ENCODE assay signal across 8 mouse cellular contexts in the genomic region with DNA sequence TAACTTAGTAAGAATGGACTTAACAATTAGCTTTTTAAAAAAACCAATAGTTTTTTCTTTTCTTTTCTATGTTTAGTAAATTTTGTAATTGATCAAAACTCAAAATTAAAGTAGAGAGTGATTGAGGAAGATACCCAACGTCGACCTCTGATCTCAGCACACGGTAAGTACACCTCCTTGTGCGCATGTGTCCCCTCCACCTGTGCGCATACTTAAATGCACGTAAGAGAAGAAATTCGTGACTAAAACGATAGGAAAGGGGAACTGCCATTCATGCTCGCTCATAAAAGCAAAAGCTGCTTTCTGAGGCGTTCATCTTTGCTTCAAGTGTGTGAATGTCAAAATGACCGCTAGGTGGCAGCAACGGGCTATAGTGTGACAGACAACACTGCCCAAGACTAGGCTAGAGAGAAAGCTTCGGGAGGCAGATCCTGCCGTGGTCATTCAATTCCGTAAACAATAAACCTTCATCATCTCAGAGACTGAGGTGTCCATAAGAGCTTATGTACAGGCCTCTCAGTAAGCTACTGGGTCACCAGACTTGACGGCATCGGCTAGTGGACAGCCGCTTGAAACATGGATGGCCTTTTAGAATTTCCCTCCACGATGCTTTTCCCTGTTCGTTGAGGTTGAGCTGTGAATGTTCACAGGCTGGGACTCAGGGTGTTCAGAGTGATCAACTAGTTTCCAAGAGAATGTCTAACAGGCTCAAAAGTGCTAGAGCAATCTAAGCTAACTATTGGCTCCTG. TPM values are rescaled to one million over a fixed set of nuclear protein-coding genes. Genes with fewer than 3 reads are reported as not detected.
DNase-seq lines count a peak whose midpoint lies in the region; ATAC-seq and TF ChIP-seq lines count a peak whose summit lies in the region.

No protein-coding gene starts in this region.

- peak overlapping the region; percentile 52 for H3K4me2 ChIP-seq in forebrain, embryonic 13.5 days
- 0 out of 2 replicates have a peak overlapping the region, but pooled peaks have one; percentile 14 for H3K4me2 ChIP-seq in liver, embryonic 15.5 days
- H3K4me2 ChIP-seq in neural tube, embryonic 12.5 days (replicated peaks): peak overlapping the region; percentile 59
- H3K4me2 ChIP-seq in stomach, postnatal 0 days (replicated peaks; ENCODE audit: low read depth): peak overlapping the region; percentile 43

- peak; percentile 75 for DNase-seq in c-Kit-positive CD71-positive TER-119-positive erythroid progenitor cells, embryonic 14.5 days (ENCODE audit: low spot score)
- DNase-seq in heart, postnatal 10 days: peak; percentile 87 to 93
- DNase-seq in kidney, postnatal 4 days: peak; percentile 94
- peak; percentile 87 for DNase-seq in stomach, postnatal 0 days (ENCODE audit: low spot score)

- H3K36me3 ChIP-seq in E14TG2a.4 (ENCODE audit: insufficient read depth, low read length): no peaks in the 10 kb centered on the region
- no peaks in the 10 kb centered on the region for H3K36me3 ChIP-seq in forebrain, embryonic 13.5 days (ENCODE audit: poor library complexity, severe bottlenecking)
- H3K36me3 ChIP-seq in liver, embryonic 15.5 days (replicated peaks): no peaks in the 10 kb centered on the region
- no peaks in the 10 kb centered on the region for H3K36me3 ChIP-seq in neural tube, embryonic 12.5 days
- no peaks in the 10 kb centered on the region for H3K36me3 ChIP-seq in stomach, postnatal 0 days (ENCODE audit: control insufficient read depth, insufficient read depth, low read length)

- TF ChIP-seq CTCF in E14TG2a.4 (conservative IDR thresholded peaks at IDR 0.05; ENCODE audit: low read length): peak; percentile 56
- TF ChIP-seq CTCF in stomach, postnatal 0 days (IDR thresholded peaks at IDR 0.05; ENCODE audit: low read depth): peak; percentile 99

- peaks cover 7% of the 10 kb centered on the region for H3K27me3 ChIP-seq in E14TG2a.4 (ENCODE audit: insufficient read depth, low read length)
- H3K27me3 ChIP-seq in forebrain, embryonic 13.5 days: no peaks in the 10 kb centered on the region
- H3K27me3 ChIP-seq in liver, embryonic 15.5 days: no peaks in the 10 kb centered on the region
- H3K27me3 ChIP-seq in neural tube, embryonic 12.5 days (replicated peaks): no peaks in the 10 kb centered on the region; the same call in 1 of the 2 replicates
- H3K27me3 ChIP-seq in stomach, postnatal 0 days (ENCODE audit: control insufficient read depth, insufficient read depth, low read length): no peaks in the 10 kb centered on the region

- H3K9ac ChIP-seq in forebrain, embryonic 13.5 days: peak overlapping the region; percentile 45
- H3K9ac ChIP-seq in liver, embryonic 15.5 days: no peak overlapping the region
- peak overlapping the region; percentile 33; the same call in 1 of the 2 replicates for H3K9ac ChIP-seq in neural tube, embryonic 12.5 days
- H3K9ac ChIP-seq in stomach, postnatal 0 days (ENCODE audit: low read length): peak overlapping the region; percentile 35; the same call in 1 of the 2 replicates

- WGBS in forebrain, embryonic 13.5 days: 24% methylated on average over 20 of the region's 20 CpGs
- 26% methylated on average over 20 of the region's 20 CpGs for WGBS in liver, embryonic 15.5 days (ENCODE audit: insufficient replicate concordance)
- 28% methylated on average over 20 of the region's 20 CpGs for WGBS in neural tube, embryonic 12.5 days
- 24% methylated on average over 20 of the region's 20 CpGs for WGBS in stomach, postnatal 0 days

- H3K4me3 ChIP-seq in E14TG2a.4 (replicated peaks; ENCODE audit: low read length): no peak overlapping the region
- peak overlapping the region; percentile 20; the same call in 1 of the 2 replicates for H3K4me3 ChIP-seq in forebrain, embryonic 13.5 days
- H3K4me3 ChIP-seq in liver, embryonic 15.5 days (replicated peaks): no peak overlapping the region
- peak overlapping the region; percentile 16; the same call in 1 of the 2 replicates for H3K4me3 ChIP-seq in neural tube, embryonic 12.5 days
- H3K4me3 ChIP-seq in stomach, postnatal 0 days (ENCODE audit: low read depth, low read length): peak overlapping the region; percentile 19; the same call in 1 of the 2 replicates

- H3K4me1 ChIP-seq in E14TG2a.4 (replicated peaks; ENCODE audit: low read depth, low read length): peaks cover 23% of the 10 kb centered on the region
- no peaks in the 10 kb centered on the region for H3K4me1 ChIP-seq in forebrain, embryonic 13.5 days
- no peaks in the 10 kb centered on the region for H3K4me1 ChIP-seq in liver, embryonic 15.5 days (replicated peaks)
- H3K4me1 ChIP-seq in neural tube, embryonic 12.5 days: no peaks in the 10 kb centered on the region
- H3K4me1 ChIP-seq in stomach, postnatal 0 days (replicated peaks; ENCODE audit: control insufficient read depth, insufficient read depth): no peaks in the 10 kb centered on the region

- intact Hi-C loops in heart, postnatal 10 days (cut with DNase I): loop anchor here (1.0 to 10.0 kb wide), 3 partner anchors 207 to 707 kb away; no protein-coding TSS in a partner anchor

- peak; percentile 97 for ATAC-seq in forebrain, embryonic 13.5 days
- no peak; the same call in 1 of the 2 replicates for ATAC-seq in liver, embryonic 15.5 days (ENCODE audit: insufficient read depth)
- peak; percentile 93 for ATAC-seq in neural tube, embryonic 12.5 days (ENCODE audit: low FRiP score, low read depth)
- peak; percentile 90 for ATAC-seq in stomach, postnatal 0 days (ENCODE audit: low FRiP score, low TSS enrichment)

- no peak for TF ChIP-seq EP300 in stomach, postnatal 0 days (optimal IDR thresholded peaks at IDR 0.05)

- H3K9me3 ChIP-seq in E14TG2a.4 (ENCODE audit: low read length): no peaks in the 10 kb centered on the region
- no peaks in the 10 kb centered on the region for H3K9me3 ChIP-seq in forebrain, embryonic 13.5 days (replicated peaks)
- no peaks in the 10 kb centered on the region for H3K9me3 ChIP-seq in liver, embryonic 15.5 days (replicated peaks)
- H3K9me3 ChIP-seq in neural tube, embryonic 12.5 days: no peaks in the 10 kb centered on the region
- H3K9me3 ChIP-seq in stomach, postnatal 0 days (ENCODE audit: control insufficient read depth, low read length): no peaks in the 10 kb centered on the region

- no peak overlapping the region for H3K27ac ChIP-seq in forebrain, embryonic 13.5 days
- H3K27ac ChIP-seq in liver, embryonic 15.5 days (replicated peaks): no peak overlapping the region
- no peak overlapping the region for H3K27ac ChIP-seq in neural tube, embryonic 12.5 days
- H3K27ac ChIP-seq in stomach, postnatal 0 days (replicated peaks): no peak overlapping the region

RNA-seq across cellular contexts. Expression of a gene that starts 4.5 kb away (rescaled TPM):
- not detected in 2 replicates for polyA plus RNA-seq in forebrain, embryonic 13.5 days (2015; fragmentation: Nextera tagmentation; extraction: Ambion mirVana)
- not detected for total RNA-seq in heart, postnatal 10 days (2021)
- not detected in 2 replicates for polyA plus RNA-seq in liver, embryonic 15.5 days (2015; fragmentation: Nextera tagmentation; extraction: Ambion mirVana)
- polyA plus RNA-seq in neural tube, embryonic 12.5 days (2016; fragmentation: Nextera tagmentation; extraction: Ambion mirVana): not detected in 2 replicates
- 0.11 and 0.22 TPM in 2 replicates for polyA plus RNA-seq in stomach, postnatal 0 days (2015; fragmentation: Nextera tagmentation; extraction: Ambion mirVana)

RNA-seq across cellular contexts. Expression of a gene that starts 19.4 kb away (rescaled TPM):
- polyA plus RNA-seq in forebrain, embryonic 13.5 days (2015; fragmentation: Nextera tagmentation; extraction: Ambion mirVana): 0.29 TPM in 1 of 2 replicates, not detected in the other
- under 1 TPM in 1 of 2 experiments, not detected in 1; 0.10 TPM for total RNA-seq in heart, postnatal 10 days (2021)
- 0.25 and 0.36 TPM in 2 replicates for polyA plus RNA-seq in liver, embryonic 15.5 days (2015; fragmentation: Nextera tagmentation; extraction: Ambion mirVana)
- not detected in 2 replicates for polyA plus RNA-seq in neural tube, embryonic 12.5 days (2016; fragmentation: Nextera tagmentation; extraction: Ambion mirVana)
- polyA plus RNA-seq in stomach, postnatal 0 days (2015; fragmentation: Nextera tagmentation; extraction: Ambion mirVana): 31.3 and 43.4 TPM in 2 replicates

RNA-seq across cellular contexts. Expression of a gene that starts 53.4 kb away (rescaled TPM):
- 10.2 and 11.6 TPM in 2 replicates for polyA plus RNA-seq in forebrain, embryonic 13.5 days (2015; fragmentation: Nextera tagmentation; extraction: Ambion mirVana)
- total RNA-seq in heart, postnatal 10 days (2021): 1 to 10 TPM; 8.4 to 9.0 TPM
- 35.6 and 38.2 TPM in 2 replicates for polyA plus RNA-seq in liver, embryonic 15.5 days (2015; fragmentation: Nextera tagmentation; extraction: Ambion mirVana)
- 10.2 and 10.9 TPM in 2 replicates for polyA plus RNA-seq in neural tube, embryonic 12.5 days (2016; fragmentation: Nextera tagmentation; extraction: Ambion mirVana)
- polyA plus RNA-seq in stomach, postnatal 0 days (2015; fragmentation: Nextera tagmentation; extraction: Ambion mirVana): 14.1 TPM in 2 replicates

RNA-seq across cellular contexts. Expression of a gene that starts 54.9 kb away (rescaled TPM):
- 8.7 and 9.9 TPM in 2 replicates for polyA plus RNA-seq in forebrain, embryonic 13.5 days (2015; fragmentation: Nextera tagmentation; extraction: Ambion mirVana)
- total RNA-seq in heart, postnatal 10 days (2021): 1 to 10 TPM; 3.2 to 4.3 TPM
- polyA plus RNA-seq in liver, embryonic 15.5 days (2015; fragmentation: Nextera tagmentation; extraction: Ambion mirVana): 2.7 and 4.8 TPM in 2 replicates
- 9.8 and 11.9 TPM in 2 replicates for polyA plus RNA-seq in neural tube, embryonic 12.5 days (2016; fragmentation: Nextera tagmentation; extraction: Ambion mirVana)
- polyA plus RNA-seq in stomach, postnatal 0 days (2015; fragmentation: Nextera tagmentation; extraction: Ambion mirVana): 4.5 and 5.3 TPM in 2 replicates

Comparison
In these comparisons a context has a peak if more than half of its experiments do, and no peak if none do; other contexts are left out.
1. H3K4me3 ChIP-seq: peak in forebrain, embryonic 13.5 days (single experiment), neural tube, embryonic 12.5 days (single experiment) and stomach, postnatal 0 days (single experiment); none in E14TG2a.4 (single experiment) and liver, embryonic 15.5 days (single experiment).
2. RNA of a gene that starts 19.4 kb away (polyA plus RNA-seq): 31.3 to 43.4 TPM in stomach, postnatal 0 days; 0.25 to 0.36 TPM in liver, embryonic 15.5 days, 0.29 TPM in forebrain, embryonic 13.5 days and not detected in neural tube, embryonic 12.5 days; every median in the first group is over 10 times any median in the second.
3. Peak in every context shown above with its lines, with median percentiles within 50 percentile points of each other: DNase-seq and H3K4me2 ChIP-seq.